Mouse (Mus musculus) spleen, adult 2 months (tissue): ENCODE data around the gene Maneal.

Source experiments
- CTCF ChIP-seq: fragments of 200-500 bp; IDR thresholded peaks from 2 replicates; pipeline ENCODE4 v1.5.1; 2011; ENCODE audit warnings: mild to moderate bottlenecking, inconsistent platforms; ENCODE audit not compliant: insufficient read depth, insufficient read length, insufficient replicate concordance; ENCODE audit errors: extremely low read depth
- POLR2A ChIP-seq: fragments of 200-500 bp; IDR thresholded peaks from 2 replicates; pipeline ENCODE4 v1.6.1; 2011; ENCODE audit warnings: low read depth, low read length, inconsistent platforms

GRCm38 (mm10) chr4:124905417-124905816 lies 43.4 kb upstream of the Maneal start:
- no peak for TF ChIP-seq CTCF
- no peak for TF ChIP-seq POLR2A
